Mouse (Mus musculus): Measurements from ENCODE around the gene Etnppl. TPM values are rescaled to one million over a fixed set of nuclear protein-coding genes. Genes with fewer than 3 reads are reported as not detected.

Gene Etnppl
- polyA plus RNA-seq, 1 experiment from 2014 or later: not detected

GRCm38 (mm10) chr3:130595050-130595449, 22.2 kb upstream of the Etnppl start:
- H3K4me1 ChIP-seq (replicated peaks; ENCODE audit: control insufficient read depth, insufficient read depth, low read length): no peaks in the 10 kb centered on the region
- no peaks in the 10 kb centered on the region for H3K36me3 ChIP-seq (replicated peaks; ENCODE audit: control insufficient read depth, insufficient read depth)
- H3K27ac ChIP-seq: no peak overlapping the region
- H3K9me3 ChIP-seq (ENCODE audit: control insufficient read depth, low read length): no peaks in the 10 kb centered on the region
- H3K27me3 ChIP-seq (ENCODE audit: control insufficient read depth, insufficient read depth, low read length): no peaks in the 10 kb centered on the region
- no peak overlapping the region for H3K4me3 ChIP-seq (replicated peaks; ENCODE audit: low read length)
- H3K4me2 ChIP-seq (replicated peaks): no peak overlapping the region
- no peak for ATAC-seq (ENCODE audit: low FRiP score)
- DNase-seq (ENCODE audit: low spot score): no peak
- 94% methylated on average over 8 of the region's 8 CpGs for WGBS
- H3K9ac ChIP-seq: no peak overlapping the region

- H3K9ac ChIP-seq: no peak overlapping the region
- no peaks in the 10 kb centered on the region for H3K36me3 ChIP-seq (replicated peaks; ENCODE audit: control insufficient read depth, insufficient read depth)
- no peaks in the 10 kb centered on the region for H3K27me3 ChIP-seq (ENCODE audit: control insufficient read depth, insufficient read depth, low read length)
- H3K27ac ChIP-seq: no peak overlapping the region
- DNase-seq (ENCODE audit: low spot score): no peak
- H3K9me3 ChIP-seq (ENCODE audit: control insufficient read depth, low read length): no peaks in the 10 kb centered on the region
- H3K4me1 ChIP-seq (replicated peaks; ENCODE audit: control insufficient read depth, insufficient read depth, low read length): no peaks in the 10 kb centered on the region
- no peak for ATAC-seq (ENCODE audit: low FRiP score)
- H3K4me3 ChIP-seq (replicated peaks; ENCODE audit: low read length): no peak overlapping the region
- no peak overlapping the region for H3K4me2 ChIP-seq (replicated peaks)
- 85% methylated on average over 10 of the region's 10 CpGs for WGBS
These were observed 15.8 kb upstream of the Etnppl start for GRCm38 (mm10) chr3:130601491-130601890.

- no peaks in the 10 kb centered on the region for H3K9me3 ChIP-seq (ENCODE audit: control insufficient read depth, low read length)
- no peaks in the 10 kb centered on the region for H3K27me3 ChIP-seq (ENCODE audit: control insufficient read depth, insufficient read depth, low read length)
- no peak overlapping the region for H3K27ac ChIP-seq
- no peaks in the 10 kb centered on the region for H3K36me3 ChIP-seq (replicated peaks; ENCODE audit: control insufficient read depth, insufficient read depth)
- 87% methylated on average over 2 of the region's 2 CpGs for WGBS
- H3K4me3 ChIP-seq (replicated peaks; ENCODE audit: low read length): no peak overlapping the region
- H3K9ac ChIP-seq: no peak overlapping the region
- no peak overlapping the region for H3K4me2 ChIP-seq (replicated peaks)
- H3K4me1 ChIP-seq (replicated peaks; ENCODE audit: control insufficient read depth, insufficient read depth, low read length): no peaks in the 10 kb centered on the region
- ATAC-seq (ENCODE audit: low FRiP score) (no peak), DNase-seq (ENCODE audit: low spot score) (no peak)
These were observed 9.3 kb upstream of the Etnppl start for GRCm38 (mm10) chr3:130607924-130608323.

- no peaks in the 10 kb centered on the region for H3K36me3 ChIP-seq (replicated peaks; ENCODE audit: control insufficient read depth, insufficient read depth)
- H3K27me3 ChIP-seq (ENCODE audit: control insufficient read depth, insufficient read depth, low read length): no peaks in the 10 kb centered on the region
- no peak overlapping the region for H3K9ac ChIP-seq
- WGBS: 89% methylated on average over 9 of the region's 9 CpGs
- no peak overlapping the region for H3K27ac ChIP-seq
- no peaks in the 10 kb centered on the region for H3K4me1 ChIP-seq (replicated peaks; ENCODE audit: control insufficient read depth, insufficient read depth, low read length)
- no peak for DNase-seq (ENCODE audit: low spot score)
- no peak for ATAC-seq (ENCODE audit: low FRiP score)
- no peaks in the 10 kb centered on the region for H3K9me3 ChIP-seq (ENCODE audit: control insufficient read depth, low read length)
- no peak overlapping the region for H3K4me2 ChIP-seq (replicated peaks)
- H3K4me3 ChIP-seq (replicated peaks; ENCODE audit: low read length): no peak overlapping the region
These were observed 2.8 kb upstream of the Etnppl start for GRCm38 (mm10) chr3:130614444-130614843.

GRCm38 (mm10) chr3:130615625-130616024, 1.6 kb upstream of the Etnppl start:
- no peaks in the 10 kb centered on the region for H3K9me3 ChIP-seq (ENCODE audit: control insufficient read depth, low read length)
- H3K4me1 ChIP-seq (replicated peaks; ENCODE audit: control insufficient read depth, insufficient read depth, low read length): no peaks in the 10 kb centered on the region
- H3K4me2 ChIP-seq (replicated peaks): no peak overlapping the region
- no peak overlapping the region for H3K4me3 ChIP-seq (replicated peaks; ENCODE audit: low read length)
- no peak overlapping the region for H3K9ac ChIP-seq
- no peak overlapping the region for H3K27ac ChIP-seq
- DNase-seq (ENCODE audit: low spot score) (no peak), ATAC-seq (ENCODE audit: low FRiP score) (no peak)
- no peaks in the 10 kb centered on the region for H3K36me3 ChIP-seq (replicated peaks; ENCODE audit: control insufficient read depth, insufficient read depth)
- 62% methylated on average over 8 of the region's 8 CpGs for WGBS
- H3K27me3 ChIP-seq (ENCODE audit: control insufficient read depth, insufficient read depth, low read length): no peaks in the 10 kb centered on the region

- no peak for ATAC-seq (ENCODE audit: low FRiP score)
- H3K4me2 ChIP-seq (replicated peaks): no peak overlapping the region
- no peaks in the 10 kb centered on the region for H3K27me3 ChIP-seq (ENCODE audit: control insufficient read depth, insufficient read depth, low read length)
- no peak overlapping the region for H3K9ac ChIP-seq
- WGBS: 81% methylated on average over 12 of the region's 12 CpGs
- H3K4me3 ChIP-seq (replicated peaks; ENCODE audit: low read length): no peak overlapping the region
- no peaks in the 10 kb centered on the region for H3K36me3 ChIP-seq (replicated peaks; ENCODE audit: control insufficient read depth, insufficient read depth)
- DNase-seq (ENCODE audit: low spot score): no peak
- H3K4me1 ChIP-seq (replicated peaks; ENCODE audit: control insufficient read depth, insufficient read depth, low read length): no peaks in the 10 kb centered on the region
- no peak overlapping the region for H3K27ac ChIP-seq
- H3K9me3 ChIP-seq (ENCODE audit: control insufficient read depth, low read length): no peaks in the 10 kb centered on the region
These were observed 3.4 kb downstream of the Etnppl start for GRCm38 (mm10) chr3:130620517-130621146.

- peaks cover 9% of the 10 kb centered on the region; the same call in 1 of the 2 replicates for H3K9me3 ChIP-seq (ENCODE audit: control insufficient read depth, low read length)
These were observed 11.1 kb downstream of the Etnppl start for GRCm38 (mm10) chr3:130628358-130628757.

GRCm38 (mm10) chr3:130633859-130634258, 16.6 kb downstream of the Etnppl start:
- WGBS: 78% methylated on average over 5 of the region's 5 CpGs

More at GRCm38 (mm10) chr3:130628358-130628757, 11.1 kb downstream of the Etnppl start:
- no peak overlapping the region for H3K4me2 ChIP-seq (replicated peaks)
- H3K27me3 ChIP-seq (ENCODE audit: control insufficient read depth, insufficient read depth, low read length): no peaks in the 10 kb centered on the region
- no peak overlapping the region for H3K27ac ChIP-seq
- H3K9ac ChIP-seq: no peak overlapping the region
- ATAC-seq (ENCODE audit: low FRiP score) (no peak), DNase-seq (ENCODE audit: low spot score) (no peak)
- no peak overlapping the region for H3K4me3 ChIP-seq (replicated peaks; ENCODE audit: low read length)
- H3K36me3 ChIP-seq (replicated peaks; ENCODE audit: control insufficient read depth, insufficient read depth): no peaks in the 10 kb centered on the region
- no peaks in the 10 kb centered on the region for H3K4me1 ChIP-seq (replicated peaks; ENCODE audit: control insufficient read depth, insufficient read depth, low read length)
- 90% methylated on average over 5 of the region's 5 CpGs for WGBS

GRCm38 (mm10) chr3:130646110-130646810, 29.0 kb downstream of the Etnppl start:
- H3K9me3 ChIP-seq (ENCODE audit: control insufficient read depth, low read length): no peaks in the 10 kb centered on the region
- no peak for ATAC-seq (ENCODE audit: low FRiP score)
- no peak overlapping the region for H3K4me2 ChIP-seq (replicated peaks)
- H3K4me1 ChIP-seq (replicated peaks; ENCODE audit: control insufficient read depth, insufficient read depth, low read length): no peaks in the 10 kb centered on the region
- H3K36me3 ChIP-seq (replicated peaks; ENCODE audit: control insufficient read depth, insufficient read depth): no peaks in the 10 kb centered on the region
- no peaks in the 10 kb centered on the region for H3K27me3 ChIP-seq (ENCODE audit: control insufficient read depth, insufficient read depth, low read length)
- 77% methylated on average over 11 of the region's 11 CpGs for WGBS
- H3K4me3 ChIP-seq (replicated peaks; ENCODE audit: low read length): no peak overlapping the region
- no peak overlapping the region for H3K27ac ChIP-seq
- H3K9ac ChIP-seq: no peak overlapping the region
- DNase-seq (ENCODE audit: low spot score): no peak

More at GRCm38 (mm10) chr3:130633859-130634258, 16.6 kb downstream of the Etnppl start:
- no peak for DNase-seq (ENCODE audit: low spot score)
- no peak for ATAC-seq (ENCODE audit: low FRiP score)
- H3K4me3 ChIP-seq (replicated peaks; ENCODE audit: low read length): no peak overlapping the region
- H3K27ac ChIP-seq: no peak overlapping the region
- H3K27me3 ChIP-seq (ENCODE audit: control insufficient read depth, insufficient read depth, low read length): no peaks in the 10 kb centered on the region
- no peaks in the 10 kb centered on the region for H3K4me1 ChIP-seq (replicated peaks; ENCODE audit: control insufficient read depth, insufficient read depth, low read length)
- no peak overlapping the region for H3K4me2 ChIP-seq (replicated peaks)
- H3K36me3 ChIP-seq (replicated peaks; ENCODE audit: control insufficient read depth, insufficient read depth): no peaks in the 10 kb centered on the region
- no peak overlapping the region for H3K9ac ChIP-seq
- no peaks in the 10 kb centered on the region for H3K9me3 ChIP-seq (ENCODE audit: control insufficient read depth, low read length)

Measured in hindbrain, embryonic 14.5 days (tissue).